Mouse (Mus musculus) cerebellum, adult 11-12 months (tissue): ENCODE data around the gene Abraxas2.

Experiments
- DNase-seq: peaks from one replicate; pipeline ENCODE4 v3.0.0; 2022

The Abraxas2 gene

GRCm38 (mm10) chr7:132856083-132856482 lies 2.9 kb upstream of the Abraxas2 start:
- no peak for DNase-seq

GRCm38 (mm10) chr7:132858043-132858608 lies 899 bp upstream of the Abraxas2 start:
- DNase-seq, result no peak

- no peak for DNase-seq
These were observed 7.3 kb downstream of the Abraxas2 start for GRCm38 (mm10) chr7:132866316-132866715.

- no peak for DNase-seq
These were observed 14.0 kb downstream of the Abraxas2 start for GRCm38 (mm10) chr7:132873043-132873442.

GRCm38 (mm10) chr7:132875391-132876086 lies 16.5 kb downstream of the Abraxas2 start:
- DNase-seq, result no peak

GRCm38 (mm10) chr7:132880276-132880675 lies 21.3 kb downstream of the Abraxas2 start:
- DNase-seq, result no peak

GRCm38 (mm10) chr7:132882343-132882742 lies 23.3 kb downstream of the Abraxas2 start:
- no peak for DNase-seq

DNA sequence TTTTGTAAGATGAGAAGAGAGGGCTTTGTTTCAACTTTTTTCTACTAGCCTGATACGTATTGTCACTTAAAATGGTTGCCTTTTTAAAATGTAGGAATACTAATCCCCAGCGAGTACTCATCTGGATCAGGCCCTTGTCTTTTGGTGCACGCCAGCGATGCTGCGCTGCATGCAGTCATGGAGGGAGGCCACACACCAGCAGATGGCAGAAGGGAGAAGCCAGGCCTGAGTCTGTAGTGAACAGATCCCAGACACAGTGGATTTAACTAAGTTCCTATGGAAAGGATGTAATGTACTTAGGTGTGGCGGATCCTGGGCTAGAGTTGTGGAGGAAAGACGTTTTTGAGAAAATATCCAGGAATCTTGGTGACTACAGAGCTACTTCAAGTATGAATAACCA lies 25.0 kb downstream of the Abraxas2 start:
- DNase-seq, result no peak

- no peak for DNase-seq
These were observed 28.2 kb downstream of the Abraxas2 start for GRCm38 (mm10) chr7:132887019-132887804.

DNA sequence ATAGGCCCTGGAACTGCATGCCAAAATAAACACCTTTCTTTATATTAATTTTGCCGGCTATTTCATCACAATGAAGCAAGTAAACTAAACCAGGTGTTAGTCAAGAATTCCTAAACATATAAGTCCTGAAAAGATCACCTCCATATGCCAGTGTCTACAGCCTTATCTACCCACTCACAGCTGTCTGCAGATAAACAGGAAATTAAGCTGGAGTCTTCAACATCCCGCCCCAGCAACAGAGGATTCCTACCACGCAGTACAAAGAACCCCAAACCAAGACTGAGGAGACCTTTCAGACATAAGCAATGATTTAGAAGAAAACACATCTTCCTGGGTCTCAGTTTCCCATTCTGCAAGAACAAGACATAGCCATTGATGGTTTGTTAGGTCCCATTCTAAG lies 29.0 kb downstream of the Abraxas2 start:
- DNase-seq, result no peak

- no peak for DNase-seq
These were observed 29.7 kb downstream of the Abraxas2 start for GRCm38 (mm10) chr7:132888518-132889249.

GRCm38 (mm10) chr7:132889691-132890090 lies 30.7 kb downstream of the Abraxas2 start:
- DNase-seq, result no peak

GRCm38 (mm10) chr7:132890201-132890600 lies 31.2 kb downstream of the Abraxas2 start:
- peak; percentile 32 for DNase-seq

DNA sequence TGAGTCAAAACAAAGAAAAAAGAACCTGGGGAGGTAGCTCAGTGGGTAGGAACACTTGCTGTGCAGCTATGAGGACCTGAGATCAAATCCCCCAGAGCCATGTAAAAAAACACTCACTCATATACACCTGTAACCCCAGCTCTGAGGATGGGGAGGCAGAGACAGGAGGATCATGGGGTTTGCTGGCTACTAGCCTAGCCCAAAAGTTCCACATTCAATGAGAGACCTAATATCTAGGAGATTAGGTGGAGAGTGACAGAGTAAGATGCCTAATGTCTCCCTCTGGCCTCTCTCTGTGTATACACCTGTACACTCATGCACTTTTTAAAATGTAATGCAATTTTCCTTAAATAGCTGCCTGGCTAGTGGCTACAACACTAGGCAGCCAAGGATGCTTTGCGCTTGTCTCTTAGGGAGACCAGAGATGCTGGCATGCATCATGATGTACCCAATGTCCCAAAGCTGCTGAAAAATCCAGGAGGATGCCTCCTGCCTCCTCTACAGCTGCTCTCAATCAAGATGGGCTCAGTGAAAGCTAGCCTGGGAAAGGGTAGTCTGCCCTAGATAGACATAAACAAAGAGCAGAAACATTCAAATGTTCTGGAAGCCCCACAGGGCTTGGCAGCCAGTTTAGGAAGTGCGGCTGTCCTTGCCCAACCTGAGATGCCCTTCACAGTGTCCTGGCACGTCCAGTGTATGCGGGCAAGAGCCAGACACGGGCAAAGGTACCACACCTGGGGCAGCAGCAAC lies 32.7 kb downstream of the Abraxas2 start:
- peak; percentile 93 for DNase-seq

DNA sequence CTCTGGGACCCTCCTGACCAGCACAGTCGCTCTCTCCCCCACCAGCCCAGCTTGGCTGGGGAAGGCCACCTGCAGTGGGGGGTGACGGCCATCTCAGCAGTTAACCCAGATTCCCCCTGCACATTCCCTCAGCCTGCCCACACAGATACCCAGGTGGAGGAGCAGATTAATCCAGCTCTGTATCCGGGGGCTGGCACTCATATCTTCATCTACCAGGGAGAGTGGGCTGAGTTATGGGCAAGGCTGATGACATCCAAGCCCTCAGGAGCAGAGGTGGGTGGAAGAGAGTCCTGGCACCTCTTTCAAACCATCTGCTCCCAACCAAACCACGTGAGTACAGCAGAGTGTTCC lies 33.3 kb downstream of the Abraxas2 start:
- peak; percentile 94 for DNase-seq

GRCm38 (mm10) chr7:132892806-132893205 lies 33.8 kb downstream of the Abraxas2 start:
- DNase-seq, result no peak

- DNase-seq, result no peak
These were observed 34.3 kb downstream of the Abraxas2 start for GRCm38 (mm10) chr7:132893336-132893735.

GRCm38 (mm10) chr7:132894841-132895555 lies 36.0 kb downstream of the Abraxas2 start:
- peak; percentile 84 for DNase-seq

DNA sequence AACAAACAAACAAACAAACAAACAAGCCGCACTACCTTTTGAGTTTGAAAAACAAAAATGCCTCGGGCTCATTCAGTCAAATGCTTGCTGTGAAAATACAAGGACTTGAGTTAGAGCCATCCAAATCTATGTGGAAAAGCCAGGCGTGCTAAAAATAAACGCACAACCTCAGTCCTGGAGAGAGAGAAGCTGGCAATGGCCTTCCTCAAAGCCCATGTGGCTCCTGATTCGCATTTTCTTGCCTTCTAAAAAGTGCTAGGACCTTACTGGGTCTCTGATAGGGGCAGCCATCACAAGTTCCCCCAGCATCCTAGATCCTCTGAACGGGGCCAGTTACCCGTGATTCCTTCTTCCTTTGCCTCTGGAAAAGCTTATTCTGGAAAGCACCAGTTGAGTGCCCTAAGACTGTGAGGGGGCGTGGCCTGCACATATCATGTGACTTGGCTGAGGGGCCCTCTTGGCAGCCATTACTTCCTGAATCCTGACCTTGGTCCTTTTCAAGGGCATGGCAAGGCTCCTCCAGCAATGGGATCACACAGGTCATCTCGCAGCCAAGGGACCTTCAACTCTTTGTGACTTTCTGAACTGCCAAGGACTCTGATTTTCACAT lies 37.3 kb downstream of the Abraxas2 start:
- DNase-seq, result peak; percentile 54

- DNase-seq, result no peak
These were observed 38.2 kb downstream of the Abraxas2 start for GRCm38 (mm10) chr7:132897258-132897657.

GRCm38 (mm10) chr7:132898234-132898633 lies 39.2 kb downstream of the Abraxas2 start:
- no peak for DNase-seq
